Mouse (Mus musculus) inflammation-experienced regulatory T-cells, adult 6 months (primary cell): ENCODE measurements around the gene Sp2. TPM values are rescaled to one million over a fixed set of nuclear protein-coding genes. Genes with fewer than 3 reads are reported as not detected.
A peak's percentile ranks its signal among the peaks of the same experiment; 100 is the strongest.

ENCODE experiments used
- ATAC-seq: one replicate; pipeline ENCODE4 v1.8.0; 2017
- polyA plus RNA-seq, 3 experiments: library from polyadenylated mRNA; unstranded; fragments of 100-300 nt; shearing (Covaris generic); gene quantifications; one replicate each; pipeline ENCODE4 v1.2.1; 2017

The Sp2 gene
- polyA plus RNA-seq, 3 experiments from 2014 or later = 20.4 to 24.7 (median 20.9) TPM

DNA sequence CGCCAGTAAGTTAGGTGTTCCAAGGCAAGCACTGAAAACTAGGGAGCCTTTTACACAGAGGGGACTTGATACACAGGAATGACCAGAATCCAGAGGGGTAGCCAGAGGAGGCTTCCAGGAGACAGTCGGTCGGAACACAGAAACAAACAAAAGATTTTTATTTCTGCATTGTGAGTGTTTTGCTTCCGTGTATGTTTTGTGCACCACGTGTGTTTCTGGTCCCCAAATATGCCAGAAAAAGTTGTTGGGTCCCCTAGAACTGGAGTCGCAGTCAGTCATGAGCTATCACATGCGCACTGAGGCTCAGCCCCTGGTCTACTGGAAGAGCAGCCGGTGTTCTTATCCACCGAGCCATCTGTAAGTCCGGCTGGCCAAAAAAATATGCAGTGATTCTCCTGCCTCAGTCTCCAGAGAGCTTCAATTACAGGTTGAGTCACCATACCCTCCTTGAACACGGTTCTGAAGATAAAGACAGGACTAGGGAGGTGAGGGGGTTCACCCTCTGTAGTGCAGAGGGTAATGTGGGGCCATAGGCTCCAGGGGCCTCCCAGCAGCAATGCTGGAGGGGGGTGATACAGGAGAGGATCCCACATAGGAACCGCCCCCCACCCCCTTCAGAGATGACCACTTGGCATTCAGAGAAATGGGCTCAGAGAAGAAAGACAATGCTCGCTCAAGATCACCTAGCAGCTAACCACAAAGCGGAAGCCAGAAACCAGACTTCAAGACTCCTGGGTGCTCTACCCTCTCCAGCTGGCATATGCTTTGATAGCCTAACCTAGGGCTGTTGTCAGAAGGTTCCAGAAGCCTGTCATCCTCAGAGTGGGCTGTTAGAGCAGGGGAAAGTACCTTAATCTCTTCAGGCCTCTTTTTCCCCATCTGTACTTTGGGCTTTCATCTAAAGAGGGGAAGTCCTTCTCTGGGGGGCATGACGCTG lies 13.3 kb upstream of the Sp2 start:
- ATAC-seq = peak; percentile 95

DNA sequence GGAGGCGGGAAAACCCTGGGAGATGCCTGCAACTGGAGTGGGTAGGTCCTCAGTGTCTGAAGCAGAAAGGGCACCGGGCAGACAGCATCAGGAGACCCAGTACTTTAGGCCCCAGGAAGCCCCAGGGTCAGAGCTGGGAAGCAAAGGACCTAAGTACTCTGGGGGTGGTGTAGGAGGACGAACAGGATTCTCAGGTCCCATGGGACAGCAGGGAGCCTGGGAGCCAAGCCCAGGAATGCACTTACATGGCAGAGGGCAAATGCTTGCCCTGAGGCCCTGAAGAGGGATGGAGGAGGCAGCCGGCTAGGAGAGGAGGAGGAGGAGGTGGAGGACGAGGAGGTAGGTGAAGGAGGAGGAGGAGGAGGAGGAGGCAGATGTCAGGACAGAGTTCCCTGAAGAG lies 12.3 kb upstream of the Sp2 start:
- ATAC-seq = no peak

DNA sequence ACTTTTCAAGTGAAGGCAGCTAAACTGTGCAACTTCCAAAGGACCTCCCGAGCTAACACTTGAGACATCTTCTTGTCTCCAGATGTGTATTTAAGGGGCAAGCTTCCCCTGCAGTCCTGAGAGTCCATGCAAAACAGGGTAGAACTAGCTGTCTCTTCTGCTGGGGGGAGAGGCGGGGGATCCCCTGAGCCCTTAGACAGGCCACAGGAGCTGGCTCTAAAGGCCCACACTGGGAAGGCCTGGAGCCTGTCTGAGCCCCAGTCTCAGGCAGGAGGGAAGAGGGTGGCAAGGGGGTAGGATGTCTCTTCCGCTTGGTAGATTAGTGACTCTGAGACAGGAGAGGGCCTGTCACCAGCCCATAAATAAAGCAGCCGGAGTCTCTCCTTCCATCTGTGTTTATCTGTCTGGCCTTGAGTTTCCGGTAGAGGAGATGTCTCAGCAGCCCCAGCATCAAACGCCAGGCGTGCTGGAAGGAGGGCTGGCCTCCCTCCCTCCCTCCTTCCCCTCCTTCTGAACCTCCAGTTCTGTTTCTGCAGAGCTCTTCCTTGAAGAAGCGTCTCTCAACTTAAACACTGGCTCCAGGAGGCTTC lies 10.1 kb upstream of the Sp2 start:
- peak; percentile 6 for ATAC-seq

DNA sequence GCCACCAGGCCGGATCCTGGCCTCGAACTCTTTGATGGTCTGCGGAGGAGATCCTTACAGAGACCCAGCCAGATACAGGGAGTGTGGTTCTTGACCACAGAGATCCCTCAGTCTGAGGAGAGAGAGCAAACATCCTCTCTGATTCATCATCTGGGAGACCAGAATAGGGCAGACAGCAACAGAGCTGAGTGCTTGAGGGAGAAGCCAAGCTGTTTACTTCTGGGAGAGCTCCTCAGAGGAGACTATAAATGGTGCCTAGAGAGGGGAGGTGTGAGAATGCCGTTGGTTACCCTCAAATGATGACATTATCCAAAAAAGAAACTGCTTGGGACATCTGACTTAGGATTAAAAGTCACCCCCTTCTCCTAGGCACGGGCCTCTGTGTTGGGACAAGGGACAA lies 8.7 kb upstream of the Sp2 start:
- ATAC-seq = no peak

DNA sequence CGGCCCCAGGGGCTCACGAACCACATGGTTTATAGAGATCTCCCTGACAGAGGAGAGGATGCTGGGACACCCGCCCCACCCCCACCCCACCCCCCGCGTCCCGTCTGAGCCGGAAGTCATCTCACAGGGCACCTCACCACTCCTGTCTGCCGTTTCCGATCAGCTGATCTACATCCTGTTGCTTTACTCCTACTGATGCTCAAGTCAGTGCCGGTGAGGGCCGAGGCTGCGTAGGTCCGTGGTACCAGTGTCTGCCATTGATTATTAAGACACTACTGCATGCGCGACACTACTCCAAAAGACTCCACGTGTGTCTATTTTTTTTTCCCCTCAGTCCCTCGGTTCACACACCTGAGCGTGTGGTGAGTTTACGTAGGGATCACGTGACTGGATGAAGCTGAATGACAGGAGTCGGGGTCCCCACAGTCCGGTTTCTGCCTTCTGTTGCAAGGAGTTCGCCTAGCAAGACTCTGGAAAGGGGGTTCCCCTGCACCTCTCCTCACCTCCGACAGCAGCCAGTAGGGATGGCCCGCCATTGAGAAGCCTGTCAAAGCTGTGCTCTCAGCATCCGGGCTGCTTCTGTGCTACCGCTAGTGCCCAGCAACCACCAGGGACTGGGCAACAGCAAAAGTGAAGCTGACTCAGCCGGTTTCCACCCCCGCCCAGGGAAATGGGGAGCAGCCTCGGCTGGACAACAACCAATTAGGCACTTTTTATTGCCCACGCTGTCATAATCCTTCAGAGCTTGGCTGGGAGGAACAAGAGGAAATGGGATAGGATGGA lies 5.3 kb upstream of the Sp2 start:
- ATAC-seq = peak; percentile 93

DNA sequence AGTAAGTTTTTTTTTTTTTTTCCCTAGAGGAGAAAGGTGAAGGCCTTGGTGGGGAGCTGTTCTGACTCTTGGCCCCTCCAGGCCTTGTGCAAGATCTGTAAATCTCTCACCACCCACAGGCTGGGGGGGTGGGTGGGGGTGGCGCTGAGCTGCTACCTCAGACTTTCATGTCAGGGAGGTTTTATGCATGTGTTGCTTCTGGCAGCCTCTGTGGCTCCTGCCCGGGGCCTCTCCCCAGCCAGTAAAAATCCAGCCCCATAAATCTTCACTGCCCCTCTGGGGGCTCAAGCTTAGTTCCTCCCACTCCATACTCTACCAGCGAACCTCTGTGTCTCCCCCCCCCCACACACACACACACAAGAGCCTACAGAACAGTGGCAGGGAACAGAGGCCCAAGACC lies 3.7 kb upstream of the Sp2 start:
- ATAC-seq = no peak

DNA sequence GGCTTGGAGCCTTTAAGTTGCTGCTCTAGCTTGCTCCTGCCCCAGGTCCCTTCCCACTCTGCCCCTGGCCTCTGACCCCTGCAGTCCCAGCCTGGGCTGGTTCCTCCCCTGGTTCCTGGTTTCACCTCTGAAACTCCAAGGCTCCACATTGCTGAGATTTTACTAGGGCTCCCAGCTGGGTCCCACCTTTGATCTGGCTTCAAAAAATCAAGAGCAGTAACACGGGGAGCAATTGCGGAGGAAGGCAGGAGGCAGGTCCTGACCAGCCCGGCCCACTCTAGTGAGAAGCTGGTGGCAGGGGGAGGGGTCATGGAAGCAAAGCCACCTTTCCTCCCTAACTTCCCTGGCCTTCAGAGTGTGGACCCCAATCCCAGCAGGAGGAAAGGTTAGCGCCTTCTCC lies 2.1 kb upstream of the Sp2 start:
- no peak for ATAC-seq

DNA sequence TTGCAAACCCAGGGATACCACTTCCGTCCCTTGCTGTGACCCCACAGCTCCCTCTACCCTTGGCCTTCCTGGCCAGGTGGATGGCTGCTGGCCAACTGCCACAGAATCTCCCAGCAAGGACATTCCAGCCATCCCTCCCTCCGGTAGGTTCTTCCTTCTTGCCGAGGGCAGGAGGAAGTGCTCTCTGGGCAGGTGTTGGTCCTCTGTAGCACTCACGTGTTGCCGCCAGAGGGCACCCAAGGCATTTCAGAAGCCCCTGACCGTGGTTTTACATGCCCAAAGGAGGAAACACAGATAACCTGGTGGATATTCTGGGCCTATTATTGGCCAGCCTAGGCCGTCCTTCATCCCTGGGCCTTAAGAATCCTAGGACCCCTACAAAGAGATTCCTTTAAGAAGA lies 404 bp downstream of the Sp2 start:
- peak; percentile 13 for ATAC-seq

DNA sequence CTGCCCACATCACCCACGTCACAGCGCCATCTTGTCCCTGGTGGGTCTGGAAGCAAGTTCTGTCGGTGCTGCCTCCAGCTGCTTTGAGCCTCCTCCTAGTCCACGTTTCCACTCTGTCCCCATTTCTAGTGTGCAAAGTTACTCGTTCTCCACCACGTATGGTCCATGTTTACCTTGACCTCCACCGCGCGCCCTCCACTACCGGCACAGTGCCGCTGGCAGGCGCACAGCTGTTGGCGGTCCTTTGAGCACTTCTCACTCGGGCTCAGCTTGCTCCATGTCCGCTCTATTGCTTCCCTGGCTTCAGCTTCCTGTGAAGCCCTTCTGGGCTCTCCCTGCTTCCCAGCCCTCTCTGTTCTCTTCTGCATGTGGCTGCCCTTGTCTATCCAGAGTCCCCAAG lies 1.3 kb downstream of the Sp2 start:
- no peak for ATAC-seq

DNA sequence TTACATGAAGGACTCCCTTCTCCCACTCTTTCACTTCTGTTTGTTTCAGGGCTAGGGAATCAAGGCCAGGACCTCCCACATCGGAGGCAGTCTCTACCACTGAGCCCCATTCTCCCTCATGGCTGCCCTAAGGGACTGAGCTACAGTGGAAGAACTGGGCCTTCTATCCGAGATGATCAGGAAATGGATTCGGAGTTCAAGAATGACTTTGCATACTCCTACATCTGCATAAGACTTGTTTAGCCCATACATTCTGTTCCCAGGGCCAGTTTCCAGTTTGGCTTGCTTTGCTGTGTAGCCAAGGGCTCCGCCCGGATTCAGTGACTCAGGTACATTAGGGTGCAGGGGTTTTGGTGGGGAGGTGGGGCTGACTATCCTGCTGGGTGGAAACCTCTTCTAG lies 2.7 kb downstream of the Sp2 start:
- ATAC-seq = no peak

DNA sequence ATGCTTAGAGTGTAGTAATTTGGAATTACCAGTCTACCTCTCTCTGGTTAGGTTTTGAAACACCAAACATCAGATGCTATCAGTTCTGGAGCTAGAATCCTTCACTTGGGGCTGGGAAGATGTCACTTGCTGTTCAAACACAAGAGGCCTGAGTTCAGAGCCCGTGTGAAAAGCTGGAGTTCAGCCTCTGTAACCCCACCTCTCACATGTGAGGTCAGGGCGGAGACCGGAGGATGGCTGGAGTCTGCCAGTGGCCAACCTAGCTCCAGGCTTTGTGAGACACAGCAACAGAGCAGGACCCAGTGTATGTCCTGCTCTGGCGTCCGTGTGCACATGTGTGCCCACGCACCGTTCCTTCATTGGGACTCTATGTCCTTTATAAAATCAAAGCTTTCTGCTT lies 3.4 kb downstream of the Sp2 start:
- ATAC-seq = no peak

DNA sequence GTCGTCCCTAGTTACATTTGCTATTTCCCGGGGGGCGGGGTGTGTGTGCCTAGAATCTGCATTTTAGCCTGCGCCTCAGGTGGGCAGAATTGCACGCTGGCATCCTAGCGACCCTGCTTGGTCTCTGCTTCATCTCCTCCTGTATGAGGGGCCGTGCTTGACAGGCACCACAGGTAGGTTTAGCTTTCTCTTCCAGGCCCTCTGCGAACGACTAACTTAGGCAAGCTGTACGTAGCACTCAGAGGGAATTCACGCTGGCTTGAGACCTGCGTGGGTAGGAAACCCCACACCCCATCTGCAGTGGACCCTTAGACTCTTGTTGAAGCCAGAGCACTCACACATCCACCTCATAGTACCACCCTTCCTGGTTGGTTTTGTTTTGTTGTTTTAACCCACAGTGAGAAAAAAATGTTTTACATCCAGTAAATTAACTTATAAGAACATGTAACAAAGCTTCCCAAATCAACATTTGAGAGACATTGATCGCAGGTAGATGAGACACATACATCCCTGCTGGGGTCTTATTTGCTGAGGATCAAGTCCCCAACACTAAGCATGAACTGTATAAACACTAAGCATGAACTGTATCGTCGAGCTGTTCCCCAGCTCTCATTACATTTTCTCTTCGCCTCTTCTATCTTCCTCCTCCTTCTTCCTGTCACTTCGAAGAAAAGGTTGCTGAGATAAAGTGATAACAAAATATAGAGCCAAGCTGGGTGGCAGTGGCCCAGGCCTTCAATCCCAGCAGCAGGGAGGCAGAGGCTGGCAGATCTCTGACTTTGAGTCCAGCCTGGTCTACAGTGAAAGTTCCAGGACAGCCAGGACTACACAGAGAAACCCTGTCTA lies 4.1 kb downstream of the Sp2 start:
- ATAC-seq = no peak

DNA sequence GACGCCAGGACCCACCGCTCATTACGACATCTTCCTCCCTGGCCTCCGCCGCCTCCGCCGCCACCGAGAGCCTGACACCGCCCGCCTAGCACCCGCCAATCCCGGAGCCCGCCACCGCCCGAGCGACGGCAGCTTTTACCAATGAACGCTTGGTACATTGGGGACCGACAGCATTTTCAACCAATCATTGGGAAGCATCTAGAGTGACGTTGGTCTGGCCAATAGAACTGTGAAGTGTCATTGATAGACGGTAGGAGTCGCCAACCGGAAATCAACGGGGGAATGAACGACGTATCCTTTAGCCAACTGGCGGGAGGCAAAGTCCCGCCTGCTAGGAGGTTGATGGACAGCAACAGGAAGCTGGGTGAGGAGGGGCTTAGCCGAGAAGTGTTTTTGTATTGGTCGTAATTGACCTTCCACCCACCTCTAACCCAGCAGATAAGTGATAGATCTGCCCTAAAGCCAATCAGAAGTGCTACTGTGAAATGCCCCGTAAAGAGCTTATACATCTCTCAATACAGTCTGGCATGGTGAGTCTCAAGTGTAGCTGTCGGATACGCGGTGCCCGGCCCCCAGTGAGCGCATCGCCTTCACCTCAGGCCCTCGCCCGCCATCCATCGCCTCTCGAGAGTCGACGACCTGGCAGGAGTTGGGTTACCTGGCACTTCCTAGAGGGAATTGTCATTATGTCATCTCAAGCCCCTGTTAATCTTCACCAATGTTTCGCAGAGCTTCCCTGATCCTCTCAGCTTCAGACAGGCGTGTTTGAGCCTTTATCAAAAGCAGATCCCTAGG lies 5.0 kb downstream of the Sp2 start:
- ATAC-seq = peak; percentile 90

DNA sequence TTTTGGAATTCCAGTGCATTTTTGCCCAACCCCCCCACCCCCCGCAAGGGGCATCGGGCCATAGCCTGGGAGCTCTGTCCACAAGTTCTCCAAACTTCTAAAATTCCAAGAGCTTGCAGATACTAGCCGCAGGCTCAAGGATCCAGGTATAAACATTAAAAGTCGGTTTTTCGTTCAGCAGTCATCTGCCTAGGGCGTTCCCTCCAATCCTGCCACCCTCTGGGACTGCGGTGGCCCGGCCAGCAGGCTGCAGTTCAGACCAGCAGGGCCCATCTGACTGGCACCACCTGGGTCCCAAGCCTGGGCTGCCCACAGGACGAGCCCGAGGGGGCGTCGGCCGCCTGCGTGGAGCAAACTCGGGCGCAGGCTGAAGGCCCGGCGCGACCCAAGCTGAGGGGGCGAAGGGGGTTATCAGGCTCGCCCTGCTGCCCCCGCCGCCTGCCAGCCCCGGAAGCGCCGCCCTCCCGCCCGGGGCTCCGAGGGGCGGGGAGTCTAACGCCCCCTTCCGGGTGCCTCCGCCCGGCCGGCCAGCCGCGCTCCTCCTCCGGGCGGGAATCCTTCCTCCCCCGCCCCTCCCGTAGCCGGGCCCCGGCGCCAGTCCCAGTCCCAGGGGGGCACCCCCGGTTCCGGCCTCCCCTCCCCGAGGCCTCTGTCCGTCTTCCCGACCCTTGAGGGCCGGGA lies 5.7 kb downstream of the Sp2 start:
- ATAC-seq = peak; percentile 24

DNA sequence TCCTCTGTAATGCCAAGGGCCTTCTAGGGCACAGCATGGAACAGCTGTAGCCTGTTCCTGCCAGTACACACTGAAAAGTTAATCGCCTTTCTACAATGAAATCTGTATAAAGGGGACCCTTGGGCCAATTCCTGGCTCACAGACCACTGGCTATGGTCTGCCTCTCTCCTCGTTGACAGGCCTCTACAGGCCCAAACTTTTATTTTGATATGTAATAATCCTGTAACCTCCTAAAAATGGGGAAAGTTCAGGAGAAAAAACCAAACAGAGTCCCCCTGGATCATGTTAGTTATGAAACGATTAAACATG lies 6.4 kb downstream of the Sp2 start:
- no peak for ATAC-seq

DNA sequence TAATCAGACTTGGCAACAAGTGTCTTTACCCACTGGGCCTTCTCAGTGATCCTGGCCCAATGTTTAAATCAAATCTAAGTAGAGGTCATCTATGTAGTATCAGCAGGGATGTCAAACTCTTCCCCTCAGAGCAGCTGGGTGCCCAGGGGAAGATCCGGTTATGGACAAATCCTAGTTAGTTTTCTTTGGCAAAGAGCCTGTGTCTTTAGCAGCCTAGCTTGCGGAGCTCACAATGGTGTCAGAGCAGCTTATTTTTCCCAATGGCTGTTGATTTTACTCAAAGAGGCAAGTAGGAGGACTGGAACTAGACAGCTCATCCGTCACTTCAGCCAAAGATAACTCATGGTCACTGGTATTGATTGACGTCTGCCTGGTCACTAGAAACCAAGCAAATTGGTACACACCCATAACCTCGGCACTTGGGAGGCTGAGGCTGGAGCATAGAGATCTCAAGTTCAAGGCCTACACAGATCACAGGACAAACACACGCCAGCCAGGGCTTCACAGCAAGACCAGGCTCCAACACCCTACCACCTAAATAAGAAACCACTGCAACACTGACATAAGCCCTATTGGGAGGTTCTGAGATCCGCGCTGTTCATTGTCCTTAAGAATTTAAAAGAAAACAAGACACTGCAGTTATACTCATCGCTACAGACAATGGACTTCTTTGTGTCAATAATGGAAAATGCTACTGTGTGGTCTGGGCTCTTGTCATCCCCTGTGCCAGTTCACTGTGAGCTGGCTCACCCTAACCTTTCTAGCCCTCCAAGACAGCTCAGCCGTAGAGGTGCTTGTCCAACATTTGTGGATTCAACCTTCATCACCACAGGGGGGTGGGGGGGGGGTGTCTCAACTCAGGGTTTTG lies 7.0 kb downstream of the Sp2 start:
- ATAC-seq = no peak

DNA sequence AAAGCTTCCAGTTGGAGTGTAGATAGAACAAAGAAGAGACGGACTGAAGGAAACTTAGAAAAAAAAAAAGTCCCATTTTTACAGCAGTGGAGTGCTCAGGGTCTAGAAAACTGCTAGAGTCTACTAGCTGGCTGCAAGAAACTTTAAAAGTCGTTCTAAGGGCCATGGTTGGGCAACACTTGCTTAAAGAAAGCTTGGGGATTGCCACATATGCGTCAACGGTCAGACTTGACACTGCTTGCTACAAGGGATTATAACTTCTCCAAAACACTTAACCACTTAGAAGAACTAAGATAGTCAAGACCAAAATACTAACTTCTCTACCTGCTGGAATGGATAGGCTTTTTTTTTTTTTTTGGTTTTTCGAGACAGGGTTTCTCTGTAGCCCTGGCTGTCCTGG lies 7.9 kb downstream of the Sp2 start:
- ATAC-seq = no peak

DNA sequence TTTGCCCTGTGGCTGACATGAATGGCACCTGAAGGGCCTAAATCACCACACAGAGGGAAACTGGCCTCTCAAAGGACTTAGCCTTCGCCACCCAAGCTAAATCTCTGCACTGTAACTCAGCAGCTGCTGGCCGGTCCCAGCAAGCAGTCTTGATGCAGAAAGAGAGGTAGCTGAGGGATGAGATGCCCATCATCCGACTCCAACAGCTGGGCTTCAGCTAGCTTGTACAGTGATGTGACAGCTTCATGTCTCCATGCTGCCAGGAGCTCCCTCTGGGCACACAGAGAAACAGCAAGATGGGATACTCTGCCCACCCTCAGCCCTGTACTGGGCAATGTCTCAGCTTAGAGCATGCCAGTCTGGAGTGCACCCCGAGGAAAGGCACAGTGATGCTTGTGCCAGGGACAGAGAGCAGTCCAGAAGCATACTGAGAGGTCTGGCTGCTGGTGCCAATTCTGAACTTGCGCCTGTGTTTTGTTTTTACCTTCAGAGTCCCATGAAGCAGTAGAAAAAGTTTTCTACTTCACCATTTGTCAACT lies 9.3 kb downstream of the Sp2 start:
- ATAC-seq = no peak

DNA sequence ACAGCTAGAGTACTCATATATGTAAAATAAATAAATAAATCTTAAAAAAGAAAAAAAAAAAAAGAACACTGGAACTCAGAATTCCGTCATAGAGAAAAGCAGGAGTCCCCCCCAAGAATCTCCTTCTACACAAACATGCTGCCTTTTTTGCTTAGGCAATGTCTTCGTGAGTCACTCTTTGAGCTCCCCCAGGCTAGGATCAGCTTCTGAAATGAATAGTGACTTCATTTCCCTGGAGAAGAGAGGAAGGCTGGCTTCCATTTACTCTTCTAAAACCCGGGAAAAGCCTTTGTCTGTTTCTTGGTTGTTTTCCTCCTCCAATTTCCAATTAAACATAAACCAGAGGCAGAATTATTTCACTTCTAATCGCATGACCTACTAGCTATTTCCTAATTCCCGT lies 9.9 kb downstream of the Sp2 start:
- no peak for ATAC-seq

DNA sequence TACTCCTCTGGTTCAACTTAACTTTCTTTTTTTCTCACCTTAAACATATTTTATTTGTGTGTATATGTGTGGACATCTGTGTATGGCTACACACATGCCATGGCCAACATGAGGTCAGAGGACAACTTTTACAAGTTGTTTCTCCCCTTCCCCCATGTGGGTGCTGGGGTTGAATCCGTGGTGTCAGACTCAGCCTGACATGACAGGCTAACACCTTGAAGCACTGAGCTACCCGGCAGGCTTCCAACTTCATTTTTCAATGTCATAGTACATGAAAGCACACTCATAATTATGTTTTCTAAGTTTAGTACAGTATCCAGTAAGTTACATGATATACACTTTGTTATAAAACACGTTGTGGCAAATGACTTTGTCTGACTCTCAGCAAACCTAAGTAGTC lies 12.4 kb downstream of the Sp2 start:
- no peak for ATAC-seq
